Mouse (Mus musculus) midbrain, embryonic 15.5 days (tissue): ENCODE measurements at regions not wholly inside any gene's neighbourhood (a gene's known extent, or its start where the extent isn't known, plus 50 kb on each side); places are given as distances from the start of the nearest gene placed in this dataset.

Experiments used
- ATAC-seq: fragments of 200-750 bp; cut with Nextera tagmentation; replicated peaks from 2 replicates; pipeline ENCODE4 v1.8.0; 2017; ENCODE audit warnings: moderate TSS enrichment
- H3K27ac ChIP-seq: fragments of 300-500 bp; sonication (generic); 2 replicates; pipeline ENCODE4 v1.5.1; 2015; ENCODE audit warnings: mild to moderate bottlenecking, inconsistent platforms
- H3K27me3 ChIP-seq: fragments of 300-500 bp; sonication (generic); replicated peaks from 2 replicates; pipeline ENCODE4 v1.6.1; 2015; ENCODE audit warnings: inconsistent platforms
- H3K36me3 ChIP-seq: fragments of 300-500 bp; sonication (generic); replicated peaks from 2 replicates; pipeline ENCODE4 v1.6.1; 2015; ENCODE audit warnings: inconsistent platforms
- H3K4me1 ChIP-seq: fragments of 300-500 bp; sonication (generic); 2 replicates; pipeline ENCODE4 v1.6.1; 2015; ENCODE audit warnings: inconsistent platforms
- H3K4me2 ChIP-seq: fragments of 300-500 bp; sonication (generic); 2 replicates; pipeline ENCODE4 v1.6.1; 2015; ENCODE audit warnings: inconsistent platforms, mild to moderate bottlenecking, moderate library complexity
- H3K4me3 ChIP-seq: fragments of 300-500 bp; sonication (generic); 2 replicates; pipeline ENCODE4 v1.5.1; 2015; ENCODE audit warnings: mild to moderate bottlenecking, inconsistent platforms
- H3K9ac ChIP-seq: fragments of 300-500 bp; sonication (generic); 2 replicates; pipeline ENCODE4 v1.6.1; 2015; ENCODE audit warnings: mild to moderate bottlenecking, inconsistent platforms
- H3K9me3 ChIP-seq: fragments of 300-500 bp; sonication (generic); 2 replicates; pipeline ENCODE4 v1.6.1; 2016; ENCODE audit warnings: inconsistent platforms
- WGBS: fragments of 180-500 bp; shearing (Covaris S2); methylation state at CpG from one replicate; pipeline ENCODE4 v1.1.7; 2015; ENCODE audit warnings: mixed read lengths; 5-methylcytosine and 5-hydroxymethylcytosine counted together

DNA sequence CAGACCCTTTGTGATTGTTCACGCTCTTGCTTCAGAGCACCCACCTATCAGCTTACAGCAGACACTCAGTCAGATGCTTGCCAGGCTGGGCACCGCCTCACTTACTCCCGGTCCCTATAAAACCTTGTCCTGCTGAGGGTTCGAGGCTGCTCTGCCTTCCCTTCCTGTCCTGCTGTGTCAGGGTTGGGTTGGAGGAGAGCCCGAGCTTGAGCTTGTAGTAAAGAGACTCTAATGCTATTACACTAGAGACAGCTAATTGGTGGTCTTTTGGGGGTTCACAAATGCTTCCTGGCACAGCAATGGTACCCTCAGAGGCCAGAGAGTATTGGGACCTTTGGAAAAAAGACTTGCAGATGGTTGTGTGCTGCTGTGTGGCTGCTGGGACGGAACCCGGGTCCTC lies 55.6 kb upstream of the Kctd3 start:
- Histone ChIP-seq H3K9ac (no peak overlapping the region), H3K4me1 (peaks cover 8% of the 10 kb centered on the region; the same call in 1 of the 2 replicates), H3K4me2 (no peak overlapping the region), H3K9me3 (no peaks in the 10 kb centered on the region), H3K4me3 (no peak overlapping the region), H3K36me3 (no peaks in the 10 kb centered on the region), H3K27ac (no peak overlapping the region), H3K27me3 (no peaks in the 10 kb centered on the region)
- 68% methylated on average over 7 of the region's 7 CpGs for WGBS
- no peak for ATAC-seq
